Mouse (Mus musculus): ENCODE measurements around the gene Sbno2.

The Sbno2 gene

GRCm38 (mm10) chr10:80017361-80017760 is 88.0 kb downstream of the Sbno2 start:
- no peak for DNase-seq (ENCODE audit: low read depth)

GRCm38 (mm10) chr10:80016931-80017330 is 88.4 kb downstream of the Sbno2 start:
- DNase-seq (ENCODE audit: low read depth): no peak

GRCm38 (mm10) chr10:80016511-80016910 is 88.9 kb downstream of the Sbno2 start, which contains the start of gene Arhgap45:
Arhgap45 (plus strand) TSS chr10:80016653.
- DNase-seq (ENCODE audit: low read depth): no peak

- no peak for DNase-seq (ENCODE audit: low read depth)
Observed at GRCm38 (mm10) chr10:80015583-80015982, 89.8 kb downstream of the Sbno2 start.

- no peak for DNase-seq (ENCODE audit: low read depth)
Observed at GRCm38 (mm10) chr10:80014484-80015290, 90.7 kb downstream of the Sbno2 start.

GRCm38 (mm10) chr10:80013609-80014008 is 91.8 kb downstream of the Sbno2 start:
- DNase-seq (ENCODE audit: low read depth): no peak

- no peak for DNase-seq (ENCODE audit: low read depth)
Observed at GRCm38 (mm10) chr10:80011740-80012139, 93.6 kb downstream of the Sbno2 start.
